Mouse (Mus musculus) WW6 (cell line): Measurements from ENCODE around the gene Mt1.

Experiments
- DNase-seq: peaks from one replicate; pipeline ENCODE4 v3.0.0-alpha.2; 2013; ENCODE audit warnings: low read depth, low spot score

Gene Mt1

GRCm38 (mm10) chr8:94172809-94173732 lies 5.8 kb upstream of the Mt1 start:
- DNase-seq = no peak

- DNase-seq = no peak
These were observed 5.0 kb upstream of the Mt1 start for GRCm38 (mm10) chr8:94173848-94174403.

- DNase-seq = no peak
These were observed 4.2 kb upstream of the Mt1 start for GRCm38 (mm10) chr8:94174619-94175213.

GRCm38 (mm10) chr8:94177716-94178390 lies 1.0 kb upstream of the Mt1 start:
- no peak for DNase-seq

GRCm38 (mm10) chr8:94179713-94180560 lies 1.1 kb downstream of the Mt1 start:
- DNase-seq = no peak

GRCm38 (mm10) chr8:94180561-94180908 lies 1.7 kb downstream of the Mt1 start:
- no peak for DNase-seq

- DNase-seq = no peak
These were observed 3.4 kb downstream of the Mt1 start for GRCm38 (mm10) chr8:94182055-94182929.

GRCm38 (mm10) chr8:94183117-94183516 lies 4.2 kb downstream of the Mt1 start:
- no peak for DNase-seq

- DNase-seq = no peak
These were observed 5.5 kb downstream of the Mt1 start for GRCm38 (mm10) chr8:94184357-94184843.

GRCm38 (mm10) chr8:94185791-94186190 lies 6.9 kb downstream of the Mt1 start:
- DNase-seq = no peak

GRCm38 (mm10) chr8:94186542-94186941 lies 7.7 kb downstream of the Mt1 start:
- peak; percentile 90 for DNase-seq

GRCm38 (mm10) chr8:94187290-94188002 lies 8.6 kb downstream of the Mt1 start:
- DNase-seq = no peak

- DNase-seq = no peak
These were observed 10.6 kb downstream of the Mt1 start for GRCm38 (mm10) chr8:94189275-94190031.

GRCm38 (mm10) chr8:94191101-94191691 lies 12.3 kb downstream of the Mt1 start:
- DNase-seq = no peak

GRCm38 (mm10) chr8:94192926-94193325 lies 14.0 kb downstream of the Mt1 start:
- no peak for DNase-seq

- no peak for DNase-seq
These were observed 15.8 kb downstream of the Mt1 start for GRCm38 (mm10) chr8:94194591-94195223.

GRCm38 (mm10) chr8:94199202-94199869 lies 20.5 kb downstream of the Mt1 start:
- DNase-seq = no peak
